ENCODE assay signal across 8 mouse cellular contexts in genomic region chr11:115808696-115809310, GRCm38 (mm10). TPM values are rescaled to one million over a fixed set of nuclear protein-coding genes. Genes with fewer than 3 reads are reported as not detected.
DNase-seq lines count a peak whose midpoint lies in the region; ATAC-seq and TF ChIP-seq lines count a peak whose summit lies in the region.

No protein-coding gene starts in this region.

- peaks cover 5% of the 10 kb centered on the region; the same call in 1 of the 2 replicates for H3K36me3 ChIP-seq in kidney, adult 2 months (ENCODE audit: control insufficient read depth, insufficient read depth, low read length)
- peaks cover 34% of the 10 kb centered on the region for H3K36me3 ChIP-seq in forebrain, embryonic 14.5 days (ENCODE audit: control insufficient read depth, insufficient read depth, low read length)
- H3K36me3 ChIP-seq in intestine, embryonic 16.5 days (ENCODE audit: control insufficient read depth, insufficient read depth, low read length): peaks cover 17% of the 10 kb centered on the region
- H3K36me3 ChIP-seq in lung, embryonic 16.5 days (ENCODE audit: control insufficient read depth, insufficient read depth, low read length): peaks cover 21% of the 10 kb centered on the region

- WGBS in kidney, adult 2 months: 33% methylated on average over 10 of the region's 10 CpGs
- 20% methylated on average over 10 of the region's 10 CpGs for WGBS in forebrain, embryonic 14.5 days
- 29% methylated on average over 10 of the region's 10 CpGs for WGBS in intestine, embryonic 16.5 days
- WGBS in lung, embryonic 16.5 days: 9% methylated on average over 10 of the region's 10 CpGs

- TF ChIP-seq CTCF in kidney, adult 2 months (conservative IDR thresholded peaks at IDR 0.05; ENCODE audit: insufficient read depth, insufficient read length, low read depth, low read length): no peak

- H3K9me3 ChIP-seq in forebrain, embryonic 14.5 days (replicated peaks; ENCODE audit: control insufficient read depth, low read length): no peaks in the 10 kb centered on the region
- H3K9me3 ChIP-seq in intestine, embryonic 16.5 days (ENCODE audit: control insufficient read depth, low read length): no peaks in the 10 kb centered on the region
- H3K9me3 ChIP-seq in lung, embryonic 16.5 days (ENCODE audit: control insufficient read depth, low read length): no peaks in the 10 kb centered on the region

- H3K9ac ChIP-seq in forebrain, embryonic 14.5 days (ENCODE audit: low read length): peak overlapping the region; percentile 48
- H3K9ac ChIP-seq in intestine, embryonic 16.5 days (ENCODE audit: low read depth, low read length): peak overlapping the region; percentile 50; the same call in 1 of the 2 replicates
- H3K9ac ChIP-seq in lung, embryonic 16.5 days (ENCODE audit: low read length): peak overlapping the region; percentile 38

- H3K4me2 ChIP-seq in forebrain, embryonic 14.5 days (ENCODE audit: low read length): peak overlapping the region; percentile 66
- H3K4me2 ChIP-seq in intestine, embryonic 16.5 days (ENCODE audit: low read depth, low read length): peak overlapping the region; percentile 90
- peak overlapping the region; percentile 95 for H3K4me2 ChIP-seq in lung, embryonic 16.5 days (ENCODE audit: low read depth, low read length)

- H3K27me3 ChIP-seq in kidney, adult 2 months (replicated peaks; ENCODE audit: control insufficient read depth, insufficient read depth, low read length): no peaks in the 10 kb centered on the region
- H3K27me3 ChIP-seq in forebrain, embryonic 14.5 days (replicated peaks; ENCODE audit: control insufficient read depth, insufficient read depth, low read length): no peaks in the 10 kb centered on the region
- H3K27me3 ChIP-seq in intestine, embryonic 16.5 days (replicated peaks; ENCODE audit: control insufficient read depth, insufficient read depth, low read length): no peaks in the 10 kb centered on the region
- no peaks in the 10 kb centered on the region for H3K27me3 ChIP-seq in lung, embryonic 16.5 days (ENCODE audit: control insufficient read depth, insufficient read depth, low read depth, low read length)

- H3K4me1 ChIP-seq in kidney, adult 2 months (ENCODE audit: control insufficient read depth, insufficient read depth, low read length): peaks cover 26% of the 10 kb centered on the region; the same call in 1 of the 2 replicates
- H3K4me1 ChIP-seq in forebrain, embryonic 14.5 days (ENCODE audit: control insufficient read depth, insufficient read depth, low read length): peaks cover 37% of the 10 kb centered on the region
- peaks cover 46% of the 10 kb centered on the region for H3K4me1 ChIP-seq in intestine, embryonic 16.5 days (ENCODE audit: control insufficient read depth, insufficient read depth, low read length)
- H3K4me1 ChIP-seq in lung, embryonic 16.5 days (replicated peaks; ENCODE audit: control insufficient read depth, insufficient read depth, low read length): peaks cover 46% of the 10 kb centered on the region

- TF ChIP-seq POLR2A in kidney, adult 2 months (IDR thresholded peaks at IDR 0.05; ENCODE audit: low read depth, low read length): no peak

- H3K4me3 ChIP-seq in kidney, adult 2 months (ENCODE audit: insufficient read depth, low read depth, low read length): 0 out of 2 replicates have a peak overlapping the region, but pooled peaks have one; percentile 1
- no peak overlapping the region for H3K4me3 ChIP-seq in forebrain, embryonic 14.5 days (ENCODE audit: low read depth, low read length)
- no peak overlapping the region for H3K4me3 ChIP-seq in intestine, embryonic 16.5 days (ENCODE audit: low read length)
- peak overlapping the region; percentile 3; the same call in 1 of the 2 replicates for H3K4me3 ChIP-seq in lung, embryonic 16.5 days (ENCODE audit: low read length)

- DNase-seq in kidney, adult 2 months: peak; percentile 59
- no peak for DNase-seq in kidney, adult 11 months
- peak; percentile 71 for DNase-seq in forebrain, embryonic 14.5 days (ENCODE audit: low spot score)
- DNase-seq in layer of hippocampus, adult 9-11 months: no peak
- DNase-seq in frontal cortex, postnatal 25 days (ENCODE audit: low spot score in 2 of 2): no peak
- DNase-seq in spleen, postnatal 36 days (ENCODE audit: low spot score in 2 of 2): no peak

- 0 out of 2 replicates have a peak, but pooled peaks have one; percentile 1 for ATAC-seq in forebrain, embryonic 14.5 days
- ATAC-seq in intestine, embryonic 16.5 days: no peak
- peak; percentile 15 for ATAC-seq in lung, embryonic 16.5 days (ENCODE audit: low read depth)

- H3K27ac ChIP-seq in kidney, adult 2 months (ENCODE audit: insufficient read depth, low read depth, low read length): peak overlapping the region; percentile 33
- H3K27ac ChIP-seq in forebrain, embryonic 14.5 days (ENCODE audit: low read depth, low read length): peak overlapping the region; percentile 78
- H3K27ac ChIP-seq in intestine, embryonic 16.5 days (ENCODE audit: low read length): peak overlapping the region; percentile 75
- peak overlapping the region; percentile 81 for H3K27ac ChIP-seq in lung, embryonic 16.5 days (ENCODE audit: low read length)

RNA-seq across cellular contexts. Expression of gene Caskin2, which starts 4.6 kb away (rescaled TPM):
- 36.9 and 46.7 TPM in 2 replicates for polyA plus RNA-seq in kidney, adult 2 months (2012; rRNA removed)
- polyA plus RNA-seq in forebrain, embryonic 14.5 days (2014; fragmentation: Nextera tagmentation; extraction: Ambion mirVana): 8.0 and 8.9 TPM in 2 replicates
- 11.2 and 11.7 TPM in 2 replicates for polyA plus RNA-seq in intestine, embryonic 16.5 days (2015; fragmentation: Nextera tagmentation; extraction: Ambion mirVana)
- polyA plus RNA-seq in lung, embryonic 16.5 days (2015; fragmentation: Nextera tagmentation; extraction: Ambion mirVana): 21.6 and 22.0 TPM in 2 replicates

RNA-seq across cellular contexts. Expression of gene Tsen54, which starts 5.7 kb away (rescaled TPM):
- polyA plus RNA-seq in kidney, adult 2 months (2012; rRNA removed): 36.4 and 43.4 TPM in 2 replicates
- 15.2 and 19.1 TPM in 2 replicates for polyA plus RNA-seq in forebrain, embryonic 14.5 days (2014; fragmentation: Nextera tagmentation; extraction: Ambion mirVana)
- polyA plus RNA-seq in intestine, embryonic 16.5 days (2015; fragmentation: Nextera tagmentation; extraction: Ambion mirVana): 34.2 and 37.7 TPM in 2 replicates
- 36.9 and 38.1 TPM in 2 replicates for polyA plus RNA-seq in lung, embryonic 16.5 days (2015; fragmentation: Nextera tagmentation; extraction: Ambion mirVana)

RNA-seq across cellular contexts. Expression of gene Llgl2, which starts 15.0 kb away (rescaled TPM):
- polyA plus RNA-seq in kidney, adult 2 months (2012; rRNA removed): 153 and 166 TPM in 2 replicates
- polyA plus RNA-seq in forebrain, embryonic 14.5 days (2014; fragmentation: Nextera tagmentation; extraction: Ambion mirVana): 0.70 and 1.3 TPM in 2 replicates
- 102 and 107 TPM in 2 replicates for polyA plus RNA-seq in intestine, embryonic 16.5 days (2015; fragmentation: Nextera tagmentation; extraction: Ambion mirVana)
- 45.0 and 58.7 TPM in 2 replicates for polyA plus RNA-seq in lung, embryonic 16.5 days (2015; fragmentation: Nextera tagmentation; extraction: Ambion mirVana)

RNA-seq across cellular contexts. Expression of gene Tmem94, which starts 43.6 kb away (rescaled TPM):
- polyA plus RNA-seq in kidney, adult 2 months (2012; rRNA removed): 77.1 and 97.8 TPM in 2 replicates
- polyA plus RNA-seq in forebrain, embryonic 14.5 days (2014; fragmentation: Nextera tagmentation; extraction: Ambion mirVana): 12.4 and 19.6 TPM in 2 replicates
- 19.7 and 21.1 TPM in 2 replicates for polyA plus RNA-seq in intestine, embryonic 16.5 days (2015; fragmentation: Nextera tagmentation; extraction: Ambion mirVana)
- 28.2 and 29.1 TPM in 2 replicates for polyA plus RNA-seq in lung, embryonic 16.5 days (2015; fragmentation: Nextera tagmentation; extraction: Ambion mirVana)

RNA-seq across cellular contexts. Expression of gene Myo15b, which starts 49.4 kb away (rescaled TPM):
- polyA plus RNA-seq in kidney, adult 2 months (2012; rRNA removed): 104 and 132 TPM in 2 replicates
- not detected in 2 replicates for polyA plus RNA-seq in forebrain, embryonic 14.5 days (2014; fragmentation: Nextera tagmentation; extraction: Ambion mirVana)
- 168 and 230 TPM in 2 replicates for polyA plus RNA-seq in intestine, embryonic 16.5 days (2015; fragmentation: Nextera tagmentation; extraction: Ambion mirVana)
- polyA plus RNA-seq in lung, embryonic 16.5 days (2015; fragmentation: Nextera tagmentation; extraction: Ambion mirVana): 0.83 and 2.0 TPM in 2 replicates

Comparison
In these comparisons a context has a peak if more than half of its experiments do, and no peak if none do; other contexts are left out.
1. DNase-seq: peak in kidney, adult 2 months (single experiment) and forebrain, embryonic 14.5 days (single experiment); none in kidney, adult 11 months (single experiment), layer of hippocampus, adult 9-11 months (single experiment), frontal cortex, postnatal 25 days (0 of 2) and spleen, postnatal 36 days (0 of 2).
2. H3K4me3 ChIP-seq: peak in kidney, adult 2 months (single experiment) and lung, embryonic 16.5 days (single experiment); none in forebrain, embryonic 14.5 days (single experiment) and intestine, embryonic 16.5 days (single experiment).
3. RNA of gene Llgl2, which starts 15.0 kb away (polyA plus RNA-seq): 153 to 166 TPM in kidney, adult 2 months, 102 to 107 TPM in intestine, embryonic 16.5 days and 45.0 to 58.7 TPM in lung, embryonic 16.5 days; 0.70 to 1.3 TPM in forebrain, embryonic 14.5 days; every median in the first group is over 10 times any median in the second.
4. Peak in every context shown above with its lines, with median percentiles within 50 percentile points of each other: H3K27ac ChIP-seq, H3K4me2 ChIP-seq and H3K9ac ChIP-seq.